Mouse (Mus musculus): Measurements from ENCODE around the gene Kdm2a. TPM values are rescaled to one million over a fixed set of nuclear protein-coding genes. Genes with fewer than 3 reads are reported as not detected.
"Not testable (repeated sequence)": the region's sequence is repeated elsewhere in the genome, so short reads cannot be mapped to it uniquely, and the experiment has no call there.

Kdm2a gene
- total RNA-seq, 2 experiments from 2014 or later, result 50.4 to 54.4 TPM

- intact Hi-C loops (cut with DNase I), result loop anchor here (2.0 to 5.0 kb wide), 2 partner anchors 79 to 160 kb away; no protein-coding TSS in a partner anchor
- DNase-seq, result no peak
Observed at GRCm38 (mm10) chr19:4417713-4418112, 19.6 kb upstream of the Kdm2a start.

- intact Hi-C loops (cut with DNase I), result loop anchor here (2.0 to 5.0 kb wide), 2 partner anchors 78 to 160 kb away; no protein-coding TSS in a partner anchor
- peak; percentile 79 to 86 for DNase-seq
Observed at GRCm38 (mm10) chr19:4417183-4417582, 19.1 kb upstream of the Kdm2a start.

- intact Hi-C loops (cut with DNase I), result loop anchor here (5.0 kb wide), 1 partner anchor 157 kb away; no protein-coding TSS in a partner anchor
- DNase-seq, result no peak
Observed at GRCm38 (mm10) chr19:4414631-4415030, 16.5 kb upstream of the Kdm2a start.

GRCm38 (mm10) chr19:4409062-4409461 is 11.0 kb upstream of the Kdm2a start:
- intact Hi-C loops (cut with DNase I), result no loop called here

DNA sequence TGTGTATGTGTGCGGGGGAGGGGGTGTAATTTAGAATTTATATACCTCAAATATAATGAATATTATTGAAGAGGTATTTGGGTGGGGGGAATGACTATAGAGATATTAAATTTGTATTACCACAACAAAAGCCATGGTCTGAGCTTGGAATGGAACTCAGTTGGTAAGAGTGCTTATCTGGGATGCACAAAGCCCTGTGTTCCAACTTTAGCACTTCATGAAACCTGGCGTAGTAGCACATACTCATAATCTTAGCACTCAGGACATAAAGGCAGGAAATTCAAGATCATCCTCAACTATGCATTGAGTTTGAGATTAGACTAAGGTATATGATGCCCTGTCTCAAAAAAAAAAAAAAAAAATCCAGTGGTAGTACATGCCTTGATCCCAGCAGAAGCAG is 6.8 kb upstream of the Kdm2a start:
- no peak for DNase-seq
- intact Hi-C loops (cut with DNase I), result no loop called here

More at GRCm38 (mm10) chr19:4409062-4409461, 11.0 kb upstream of the Kdm2a start:
- no peak for DNase-seq

- no peak for DNase-seq
- intact Hi-C loops (cut with DNase I), result loop anchor here (5.0 kb wide), 1 partner anchor 62 kb away; no protein-coding TSS in a partner anchor
Observed at GRCm38 (mm10) chr19:4398959-4399358, 874 bp upstream of the Kdm2a start.

DNA sequence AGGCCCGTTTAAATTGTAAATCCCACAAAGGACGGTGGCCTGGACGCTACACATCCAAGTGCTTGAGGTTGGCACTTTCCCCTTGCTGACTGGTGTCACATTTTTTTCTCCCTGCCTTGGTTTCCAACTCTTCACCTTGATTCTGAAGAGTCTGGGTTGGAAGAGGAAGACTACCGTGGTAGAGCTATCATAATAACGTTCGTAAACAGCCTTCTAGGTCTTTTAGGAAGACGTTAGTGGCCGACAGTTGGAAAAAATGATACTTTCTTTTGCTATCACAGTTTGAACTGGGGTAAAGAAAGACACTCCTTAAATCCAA is 504 bp upstream of the Kdm2a start:
- DNase-seq, result no peak
- intact Hi-C loops (cut with DNase I), result loop anchor here (5.0 kb wide), 1 partner anchor 61 kb away; no protein-coding TSS in a partner anchor

- intact Hi-C loops (cut with DNase I), result loop anchor here (5.0 kb wide), 1 partner anchor 60 kb away; no protein-coding TSS in a partner anchor
Observed at GRCm38 (mm10) chr19:4396998-4397797, 887 bp downstream of the Kdm2a start.

DNA sequence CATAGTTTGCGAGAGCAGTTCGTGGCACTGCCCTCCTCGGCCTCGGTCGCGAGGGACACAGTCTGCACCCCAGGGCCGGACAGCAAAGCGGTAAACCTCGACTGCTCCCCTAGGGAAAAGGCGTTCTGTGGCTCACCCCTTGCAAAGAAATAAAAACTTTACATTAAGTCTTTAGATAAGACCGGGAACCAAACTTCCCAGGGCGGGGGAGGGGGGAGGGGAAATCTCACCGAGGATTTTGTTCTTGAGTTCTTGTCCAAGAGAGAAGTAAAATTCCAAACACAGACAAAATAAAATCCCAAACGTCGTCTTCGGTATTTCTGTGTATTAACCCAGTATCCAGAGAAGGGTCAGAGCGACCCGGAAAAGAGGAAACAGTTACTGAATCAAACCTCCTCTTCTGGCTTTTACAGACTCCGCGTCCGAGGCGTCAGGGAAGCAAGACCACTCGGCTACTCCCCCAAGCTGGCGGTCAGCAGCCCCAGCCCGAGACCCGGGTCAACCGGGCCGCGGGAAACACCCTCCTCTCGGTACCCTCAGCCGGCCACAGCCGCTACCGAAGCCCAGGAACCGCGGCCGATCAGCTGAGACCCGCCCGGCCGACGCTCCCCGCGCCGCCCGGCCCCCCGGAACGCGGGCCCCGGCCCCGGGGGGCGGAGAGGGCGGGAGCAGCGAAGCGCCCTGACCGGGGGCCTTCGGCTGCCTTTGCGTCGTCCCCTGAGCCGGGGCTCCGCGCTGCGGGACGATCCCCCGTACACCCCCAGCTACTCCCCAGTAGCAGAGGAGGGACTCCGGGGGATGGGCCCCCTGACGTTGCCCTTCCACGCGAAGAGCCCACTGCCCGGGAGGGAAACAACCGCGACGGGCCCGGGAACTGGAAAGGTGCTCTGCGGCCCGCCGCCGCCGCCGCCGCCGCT is 1.7 kb downstream of the Kdm2a start:
- intact Hi-C loops (cut with DNase I), result loop anchor here (5.0 kb wide), 1 partner anchor 59 kb away; no protein-coding TSS in a partner anchor
- peak; percentile 46 to 50 for DNase-seq

More at GRCm38 (mm10) chr19:4396998-4397797, 887 bp downstream of the Kdm2a start:
- peak; percentile 95 to 97 for DNase-seq

DNA sequence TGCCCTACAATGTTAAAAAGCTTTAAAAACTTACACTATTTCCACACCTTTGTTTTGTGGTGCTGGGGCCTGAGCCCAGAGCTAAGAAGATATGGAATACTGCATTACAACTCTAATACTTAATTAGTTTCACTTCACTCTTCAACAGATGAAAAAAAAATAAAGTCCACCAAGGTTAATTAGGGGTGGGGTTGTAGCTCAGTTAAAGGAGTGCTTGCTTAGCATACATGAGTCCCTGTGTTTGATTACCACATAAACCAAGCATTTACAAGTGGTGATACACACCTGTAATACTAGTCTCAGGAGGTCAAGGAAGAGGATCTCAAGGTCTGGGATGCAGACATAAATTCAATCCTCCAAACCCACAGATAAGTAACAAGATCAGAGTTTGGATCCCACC is 10.8 kb downstream of the Kdm2a start:
- intact Hi-C loops (cut with DNase I), result no loop called here
- no peak for DNase-seq

DNA sequence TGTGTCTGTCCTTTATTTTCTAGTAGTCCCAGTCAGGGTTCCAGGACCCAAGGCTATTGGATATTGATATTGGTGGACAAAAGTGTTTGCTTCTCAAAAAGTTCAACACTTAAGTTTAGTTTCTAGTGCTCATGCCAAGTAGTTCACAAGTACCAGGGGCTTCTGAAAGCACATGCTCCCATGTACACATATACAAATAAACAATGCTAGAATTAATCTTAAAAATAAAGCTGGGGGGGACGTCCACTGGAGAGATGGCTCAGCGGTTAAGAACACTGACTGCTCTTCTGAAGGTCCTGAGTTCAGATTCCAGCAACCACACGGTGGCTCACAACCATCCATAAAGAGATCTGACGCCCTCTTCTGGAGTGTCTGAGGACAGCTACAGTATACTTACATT is 13.1 kb downstream of the Kdm2a start:
- intact Hi-C loops (cut with DNase I), result no loop called here
- DNase-seq, result no peak

- intact Hi-C loops (cut with DNase I), result no loop called here
- no peak for DNase-seq
Observed at GRCm38 (mm10) chr19:4384322-4384721, 13.8 kb downstream of the Kdm2a start.

GRCm38 (mm10) chr19:4383306-4383705 is 14.8 kb downstream of the Kdm2a start:
- DNase-seq, result no peak
- intact Hi-C loops (cut with DNase I), result no loop called here

GRCm38 (mm10) chr19:4382303-4382702 is 15.8 kb downstream of the Kdm2a start:
- intact Hi-C loops (cut with DNase I); DNase-seq: not testable (repeated sequence)

GRCm38 (mm10) chr19:4370656-4371055 is 27.4 kb downstream of the Kdm2a start:
- DNase-seq, result no peak
- intact Hi-C loops (cut with DNase I), result no loop called here

GRCm38 (mm10) chr19:4370254-4370653 is 27.8 kb downstream of the Kdm2a start:
- intact Hi-C loops (cut with DNase I), result no loop called here
- DNase-seq, result no peak

GRCm38 (mm10) chr19:4349455-4349854 is 48.6 kb downstream of the Kdm2a start:
- no peak for DNase-seq
- intact Hi-C loops (cut with DNase I), result no loop called here

DNA sequence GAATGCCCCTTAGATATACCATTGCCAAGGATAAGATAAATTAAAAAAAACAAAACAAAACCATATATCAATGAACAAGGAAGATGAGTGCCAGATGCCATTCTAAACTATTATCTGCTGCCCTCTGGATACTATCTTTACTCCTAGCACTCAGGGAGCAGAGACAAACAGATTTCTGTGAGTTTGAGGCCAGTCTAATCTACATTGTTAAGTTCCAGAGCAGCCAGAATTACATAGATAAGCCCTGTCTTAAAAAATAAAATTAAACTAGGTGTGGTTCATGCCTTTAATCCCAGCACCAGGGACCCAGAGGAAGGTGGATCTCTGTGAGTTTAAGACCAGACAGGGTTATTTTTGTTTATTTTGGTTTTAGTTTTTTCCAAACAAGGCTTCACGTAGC is 51.6 kb downstream of the Kdm2a start:
- intact Hi-C loops (cut with DNase I), result no loop called here
- DNase-seq, result no peak

DNA sequence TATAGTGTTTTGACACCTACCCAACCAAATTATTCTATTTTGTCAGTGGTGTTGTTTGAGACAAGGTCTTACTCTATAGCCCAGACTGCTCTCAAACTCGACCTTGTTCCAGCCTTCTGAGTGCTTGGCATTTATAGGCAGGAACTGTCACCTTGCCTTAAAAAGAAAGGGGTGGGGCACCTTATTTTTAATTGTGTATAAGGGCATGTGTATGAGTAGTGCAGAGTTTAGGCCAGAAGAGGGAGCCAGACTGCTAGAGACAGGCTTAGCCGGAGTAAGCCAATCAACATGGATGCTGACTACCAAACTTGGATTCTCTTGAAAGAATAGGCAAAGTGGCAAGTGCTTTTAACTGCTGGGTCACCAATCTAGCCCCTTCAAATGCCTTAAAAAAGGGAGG is 59.9 kb downstream of the Kdm2a start:
- intact Hi-C loops (cut with DNase I), result loop anchor here (2.0 to 5.0 kb wide), 3 partner anchors 59 to 104 kb away; partner anchors contain the start of gene Kdm2a
- DNase-seq, result peak; percentile 80 to 84

GRCm38 (mm10) chr19:4333791-4334190 is 64.3 kb downstream of the Kdm2a start:
- peak; percentile 97 to 98 for DNase-seq
- intact Hi-C loops (cut with DNase I), result no loop called here
